Mouse (Mus musculus) ES-E14 (cell line): ENCODE measurements at regions not wholly inside any gene's neighbourhood (a gene's known extent, or its start where the extent isn't known, plus 50 kb on each side); places are given as distances from the start of the nearest gene placed in this dataset.

Experiments used
- CHD2 ChIP-seq: IDR thresholded peaks from 2 replicates; pipeline ENCODE4 v1.6.1; 2014; ENCODE audit warnings: mild to moderate bottlenecking, low read depth, low read length, inconsistent platforms
- HCFC1 ChIP-seq: IDR thresholded peaks from 2 replicates; pipeline ENCODE4 v1.6.1; 2012; ENCODE audit warnings: low read length, inconsistent platforms, borderline replicate concordance; ENCODE audit not compliant: insufficient read depth
- MAFK ChIP-seq: IDR thresholded peaks from 2 replicates; pipeline ENCODE4 v1.6.1; 2014; ENCODE audit warnings: mild to moderate bottlenecking, low read depth, low read length, inconsistent platforms; ENCODE audit not compliant: insufficient read depth
- ZC3H11A ChIP-seq: IDR thresholded peaks from 2 replicates; pipeline ENCODE4 v1.6.1; 2012; ENCODE audit warnings: low read depth, mild to moderate bottlenecking, inconsistent platforms, low read length, borderline replicate concordance
- ZNF384 ChIP-seq: IDR thresholded peaks from 2 replicates; pipeline ENCODE4 v1.6.1; 2012; ENCODE audit warnings: low read depth, low read length, inconsistent platforms

- TF ChIP-seq ZC3H11A (no peak), HCFC1 (no peak), ZNF384 (no peak), CHD2 (no peak), MAFK (no peak)
Measured at GRCm38 (mm10) chr4:34239624-34240023, 189.6 kb upstream of the Spaca1 start.
